Mouse (Mus musculus): Measurements from ENCODE around the gene Fubp1.

DNA sequence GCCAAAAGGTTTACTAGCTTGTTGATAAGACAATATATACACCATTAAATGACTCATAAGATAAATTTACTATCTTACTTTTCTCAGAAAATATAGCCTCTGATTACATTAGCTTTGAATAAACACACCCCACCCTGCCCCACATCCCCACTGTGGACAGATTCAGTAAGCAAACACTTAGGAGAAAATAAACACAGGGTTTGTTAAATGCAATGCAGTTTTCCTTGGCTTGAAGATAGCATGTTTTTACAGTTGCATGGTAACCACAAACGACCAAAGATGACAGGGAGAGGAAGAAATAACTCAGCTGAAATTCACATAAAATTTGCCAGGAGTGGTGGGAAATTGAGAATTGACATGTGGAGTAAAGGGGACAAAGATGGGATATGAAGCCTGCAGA is 39.8 kb upstream of the Fubp1 start:
- TF ChIP-seq CTCF (IDR thresholded peaks at IDR 0.05; ENCODE audit: insufficient read depth, low read depth, low read length) = no peak
- TF ChIP-seq POLR2A (IDR thresholded peaks at IDR 0.05; ENCODE audit: insufficient read depth, low read depth, low read length) = no peak

Data from olfactory bulb, adult 2 months (tissue).